Mouse (Mus musculus): ENCODE measurements at regions not wholly inside any gene's neighbourhood (a gene's known extent, or its start where the extent isn't known, plus 50 kb on each side); places are given as distances from the start of the nearest gene placed in this dataset.

GRCm38 (mm10) chr5:46670484-46670883 is 813.1 kb upstream of the Lcorl start:
- Histone ChIP-seq H3K4me1 (no peaks in the 10 kb centered on the region), H3K27ac (replicated peaks) (no peak overlapping the region), H3K36me3 (no peaks in the 10 kb centered on the region), H3K4me2 (no peak overlapping the region), H3K9ac (replicated peaks) (no peak overlapping the region), H3K9me3 (replicated peaks) (no peaks in the 10 kb centered on the region), H3K4me3 (replicated peaks) (no peak overlapping the region), H3K27me3 (replicated peaks) (no peaks in the 10 kb centered on the region)
- no peak for ATAC-seq (ENCODE audit: low FRiP score)
- 68% methylated on average over 2 of the region's 2 CpGs for WGBS

DNA sequence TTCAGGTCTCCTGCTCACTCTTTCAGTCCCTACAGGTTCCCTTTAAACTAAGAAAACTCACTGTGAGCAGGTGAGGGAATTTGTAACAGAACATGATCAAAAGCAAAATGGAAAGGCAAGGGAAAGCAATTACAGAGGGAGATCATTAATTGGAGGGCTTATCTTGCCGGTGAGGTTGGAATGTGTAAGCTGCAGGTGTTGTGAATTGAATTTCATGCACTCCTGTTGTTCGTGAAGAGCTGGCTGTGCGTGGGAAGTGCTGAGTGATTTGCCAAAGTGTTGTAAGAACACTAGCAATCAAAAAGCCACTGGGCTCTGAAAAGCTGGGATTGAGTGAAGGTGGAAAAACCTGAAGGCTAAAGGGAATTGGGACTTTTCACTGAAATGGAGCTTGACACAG is 808.8 kb upstream of the Lcorl start:
- Histone ChIP-seq H3K4me2 (no peak overlapping the region), H3K4me3 (replicated peaks) (no peak overlapping the region), H3K36me3 (no peaks in the 10 kb centered on the region), H3K9ac (replicated peaks) (no peak overlapping the region), H3K9me3 (replicated peaks) (no peaks in the 10 kb centered on the region), H3K4me1 (no peaks in the 10 kb centered on the region), H3K27me3 (replicated peaks) (no peaks in the 10 kb centered on the region), H3K27ac (replicated peaks) (no peak overlapping the region)
- WGBS: 34% methylated on average over 3 of the region's 3 CpGs
- ATAC-seq (ENCODE audit: low FRiP score): no peak

- H3K4me3 ChIP-seq (replicated peaks): no peak overlapping the region
- H3K4me2 ChIP-seq: no peak overlapping the region
- H3K27me3 ChIP-seq (replicated peaks): no peaks in the 10 kb centered on the region
- H3K27ac ChIP-seq (replicated peaks): no peak overlapping the region
- no peaks in the 10 kb centered on the region for H3K36me3 ChIP-seq
- H3K9ac ChIP-seq (replicated peaks): no peak overlapping the region
- ATAC-seq (ENCODE audit: low FRiP score): no peak
- H3K9me3 ChIP-seq (replicated peaks): no peaks in the 10 kb centered on the region
- H3K4me1 ChIP-seq: no peaks in the 10 kb centered on the region
These were observed 799.6 kb upstream of the Lcorl start for GRCm38 (mm10) chr5:46657065-46657464.

- Histone ChIP-seq H3K4me3 (replicated peaks) (no peak overlapping the region), H3K27me3 (replicated peaks) (no peaks in the 10 kb centered on the region), H3K4me1 (no peaks in the 10 kb centered on the region), H3K9ac (replicated peaks) (no peak overlapping the region), H3K36me3 (no peaks in the 10 kb centered on the region), H3K27ac (replicated peaks) (no peak overlapping the region), H3K4me2 (no peak overlapping the region), H3K9me3 (replicated peaks) (no peaks in the 10 kb centered on the region)
- 89% methylated on average over 1 of the region's 1 CpGs for WGBS
- no peak for ATAC-seq (ENCODE audit: low FRiP score)
These were observed 796.8 kb upstream of the Lcorl start for GRCm38 (mm10) chr5:46654189-46654588.

- no peak overlapping the region for H3K4me3 ChIP-seq (replicated peaks)
- no peak overlapping the region for H3K4me2 ChIP-seq
- no peaks in the 10 kb centered on the region for H3K4me1 ChIP-seq
- H3K36me3 ChIP-seq: no peaks in the 10 kb centered on the region
- 83% methylated on average over 2 of the region's 2 CpGs for WGBS
- no peak overlapping the region for H3K27ac ChIP-seq (replicated peaks)
- no peaks in the 10 kb centered on the region for H3K27me3 ChIP-seq (replicated peaks)
- no peak for ATAC-seq (ENCODE audit: low FRiP score)
- no peaks in the 10 kb centered on the region for H3K9me3 ChIP-seq (replicated peaks)
- no peak overlapping the region for H3K9ac ChIP-seq (replicated peaks)
These were observed 785.6 kb upstream of the Lcorl start for GRCm38 (mm10) chr5:46643009-46643408.

DNA sequence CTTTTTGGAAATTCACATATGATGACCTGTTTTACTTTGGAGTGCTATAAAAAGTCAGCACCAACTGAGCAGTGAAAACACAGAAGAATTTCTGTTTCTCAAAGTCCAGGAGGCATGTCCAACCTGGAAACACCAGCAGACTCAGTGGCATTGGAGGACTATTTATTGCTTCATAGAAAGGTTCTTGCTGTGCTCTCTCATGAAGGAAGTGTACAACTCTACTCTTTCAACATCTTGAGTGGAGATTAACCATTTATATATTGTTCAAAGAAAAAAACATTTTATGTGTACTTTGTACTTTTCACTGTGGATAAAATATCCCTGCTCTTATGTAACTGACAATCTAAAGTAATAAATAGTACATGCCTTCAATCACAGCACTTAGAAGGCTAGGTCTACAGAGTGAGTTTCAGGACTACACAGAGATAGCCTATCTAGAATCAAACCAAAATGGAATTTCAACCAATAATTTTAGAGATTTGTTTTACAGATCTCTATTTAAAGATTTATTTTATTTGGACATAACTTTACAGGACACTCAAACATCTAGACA is 777.8 kb upstream of the Lcorl start:
- no peak overlapping the region for H3K27ac ChIP-seq (replicated peaks)
- no peak overlapping the region for H3K4me2 ChIP-seq
- no peak overlapping the region for H3K4me3 ChIP-seq (replicated peaks)
- no peaks in the 10 kb centered on the region for H3K27me3 ChIP-seq (replicated peaks)
- H3K9ac ChIP-seq (replicated peaks): no peak overlapping the region
- no peak for ATAC-seq (ENCODE audit: low FRiP score)
- no peaks in the 10 kb centered on the region for H3K9me3 ChIP-seq (replicated peaks)
- no peaks in the 10 kb centered on the region for H3K36me3 ChIP-seq
- H3K4me1 ChIP-seq: no peaks in the 10 kb centered on the region
